Mouse (Mus musculus) liver, adult 2 months (tissue): ENCODE measurements around the gene Ear10. TPM values are rescaled to one million over a fixed set of nuclear protein-coding genes. Genes with fewer than 3 reads are reported as not detected.
"Not testable (repeated sequence)": the region's sequence is repeated elsewhere in the genome, so short reads cannot be mapped to it uniquely, and the experiment has no call there.

Experiments used
- DNase-seq: peaks from one replicate; pipeline ENCODE4 v3.0.0-alpha.2; 2011; ENCODE audit warnings: low read depth, low spot score; ENCODE audit errors: extremely low read depth
- H3K27ac ChIP-seq: fragments of 200-500 bp; replicated peaks from 2 replicates; pipeline ENCODE4 v1.5.1; 2012; ENCODE audit warnings: low read depth, mild to moderate bottlenecking, control low read depth, inconsistent platforms, low read length; ENCODE audit not compliant: insufficient read depth
- H3K27me3 ChIP-seq: fragments of 200-500 bp; 2 replicates; pipeline ENCODE4 v1.6.1; 2012; ENCODE audit warnings: mild to moderate bottlenecking, moderate library complexity, low read length, inconsistent platforms; ENCODE audit not compliant: control insufficient read depth, insufficient read depth
- H3K36me3 ChIP-seq: fragments of 200-500 bp; 2 replicates; pipeline ENCODE4 v1.6.1; 2012; ENCODE audit warnings: low read length, inconsistent platforms; ENCODE audit not compliant: control insufficient read depth, insufficient read depth
- H3K4me1 ChIP-seq: fragments of 200-500 bp; 2 replicates; pipeline ENCODE4 v1.6.1; 2011; ENCODE audit warnings: low read length; ENCODE audit not compliant: control insufficient read depth, insufficient read depth
- H3K4me3 ChIP-seq: fragments of 200-500 bp; 2 replicates; pipeline ENCODE4 v1.5.1; 2011; ENCODE audit warnings: low read depth, mild to moderate bottlenecking, control low read depth, low read length, moderate library complexity; ENCODE audit not compliant: insufficient read depth
- H3K79me2 ChIP-seq: fragments of 200-500 bp; 2 replicates; pipeline ENCODE4 v1.6.1; 2012; ENCODE audit warnings: inconsistent platforms, mild to moderate bottlenecking, low read length, moderate library complexity; ENCODE audit not compliant: control insufficient read depth, insufficient read depth
- H3K9ac ChIP-seq: fragments of 200-500 bp; 2 replicates; pipeline ENCODE4 v1.6.1; 2012; ENCODE audit warnings: low read depth, mild to moderate bottlenecking, control low read depth, inconsistent platforms, low read length
- CTCF ChIP-seq: fragments of 200-500 bp; IDR thresholded peaks from 2 replicates; pipeline ENCODE4 v1.5.1; 2011; ENCODE audit warnings: low read depth, low read length, control low read depth
- WGBS: fragments of 180-500 bp; shearing (Covaris S2); methylation state at CpG from one replicate; pipeline ENCODE4 v1.1.7; 2018; 5-methylcytosine and 5-hydroxymethylcytosine counted together
- polyA plus RNA-seq: library from polyadenylated mRNA; depleted of rRNA; stranded (reverse); fragments of >200 nt; gene quantifications from 2 replicates; pipeline ENCODE4 v1.2.3, GENCODE M21; 2012
- total RNA-seq: library from RNA; depleted of rRNA; stranded (reverse); fragments of >200 nt; gene quantifications from 2 replicates; pipeline ENCODE4 v1.2.3, GENCODE M21; 2014

The Ear10 gene
- total and polyA plus RNA-seq, 2 experiments, result not detected

- 10% methylated on average over 10 of the region's 10 CpGs for WGBS
- Histone ChIP-seq H3K9ac (peak within 1 kb of the TSS; percentile 32; the same call in 1 of the 2 replicates), H3K4me3 (peak within 1 kb of the TSS; percentile 49)
- H3K27ac ChIP-seq, H3K27me3 ChIP-seq, H3K4me1 ChIP-seq, H3K36me3 ChIP-seq, H3K79me2 ChIP-seq: not testable (repeated sequence)
- TF ChIP-seq CTCF, result peak; percentile 79
- DNase-seq, result peak; percentile 38
Measured at GRCm38 (mm10) chr14:43924688-43925403, 1.5 kb upstream of the Ear10 start, which contains the start of gene Gm8113. Gm8113 (plus strand) TSS chr14:43925390.

GRCm38 (mm10) chr14:43918214-43918613 is 5.1 kb downstream of the Ear10 start:
- not testable (repeated sequence) for H3K9ac ChIP-seq

GRCm38 (mm10) chr14:43898577-43898976 is 24.8 kb downstream of the Ear10 start:
- not testable (repeated sequence) for H3K9ac ChIP-seq, H3K27ac ChIP-seq, H3K4me3 ChIP-seq, H3K27me3 ChIP-seq, H3K36me3 ChIP-seq, DNase-seq, H3K4me1 ChIP-seq, H3K79me2 ChIP-seq
- 50% methylated on average over 3 of the region's 3 CpGs for WGBS

More at GRCm38 (mm10) chr14:43918214-43918613, 5.1 kb downstream of the Ear10 start:
- not testable (repeated sequence) for H3K4me3 ChIP-seq, DNase-seq, H3K4me1 ChIP-seq, H3K79me2 ChIP-seq, H3K27me3 ChIP-seq, H3K27ac ChIP-seq, H3K36me3 ChIP-seq

- H3K27me3 ChIP-seq, H3K9ac ChIP-seq, DNase-seq, H3K36me3 ChIP-seq, H3K4me1 ChIP-seq, H3K79me2 ChIP-seq, H3K4me3 ChIP-seq, H3K27ac ChIP-seq: not testable (repeated sequence)
- WGBS, result 58% methylated on average over 1 of the region's 2 CpGs
Measured at GRCm38 (mm10) chr14:43895357-43895756, 28.0 kb downstream of the Ear10 start.

GRCm38 (mm10) chr14:43891288-43891687 is 32.1 kb downstream of the Ear10 start:
- not testable (repeated sequence) for H3K79me2 ChIP-seq, H3K27me3 ChIP-seq, H3K4me1 ChIP-seq, H3K27ac ChIP-seq, H3K9ac ChIP-seq, DNase-seq, H3K4me3 ChIP-seq, H3K36me3 ChIP-seq
- WGBS, result 96% methylated on average over 1 of the region's 1 CpGs

- not testable (repeated sequence) for H3K9ac ChIP-seq, H3K4me3 ChIP-seq, H3K27me3 ChIP-seq, H3K27ac ChIP-seq, DNase-seq, H3K4me1 ChIP-seq, H3K36me3 ChIP-seq, H3K79me2 ChIP-seq
- 50% methylated on average over 1 of the region's 1 CpGs for WGBS
Measured at GRCm38 (mm10) chr14:43886235-43886634, 37.1 kb downstream of the Ear10 start.

- not testable (repeated sequence) for H3K36me3 ChIP-seq, H3K9ac ChIP-seq, DNase-seq, H3K4me1 ChIP-seq, H3K4me3 ChIP-seq, H3K27me3 ChIP-seq, H3K79me2 ChIP-seq, H3K27ac ChIP-seq
- WGBS, result 85% methylated on average over 5 of the region's 5 CpGs
Measured at GRCm38 (mm10) chr14:43879966-43880545, 43.3 kb downstream of the Ear10 start.

GRCm38 (mm10) chr14:43877789-43878188 is 45.6 kb downstream of the Ear10 start:
- DNase-seq, H3K27ac ChIP-seq: not testable (repeated sequence)
- WGBS, result 52% methylated on average over 1 of the region's 2 CpGs

GRCm38 (mm10) chr14:43875417-43875816 is 47.9 kb downstream of the Ear10 start, which contains the start of gene Ear1:
Ear1 (minus strand) TSS chr14:43875517.
- H3K79me2 ChIP-seq, H3K4me1 ChIP-seq, H3K9ac ChIP-seq, H3K36me3 ChIP-seq, H3K4me3 ChIP-seq, DNase-seq, H3K27ac ChIP-seq, H3K27me3 ChIP-seq: not testable (repeated sequence)
- WGBS, result 83% methylated on average over 3 of the region's 3 CpGs

More at GRCm38 (mm10) chr14:43877789-43878188, 45.6 kb downstream of the Ear10 start:
- not testable (repeated sequence) for H3K79me2 ChIP-seq, H3K36me3 ChIP-seq, H3K27me3 ChIP-seq, H3K9ac ChIP-seq, H3K4me3 ChIP-seq, H3K4me1 ChIP-seq
